Mouse (Mus musculus) megakaryocyte, embryonic 14.5 days (primary cell): ENCODE measurements around the gene St6galnac6. TPM values are rescaled to one million over a fixed set of nuclear protein-coding genes. Genes with fewer than 3 reads are reported as not detected.

Source experiments
- H3K27me3 ChIP-seq: replicated peaks from 2 replicates; pipeline ENCODE3; 2012; ENCODE audit warnings: inconsistent platforms
- H3K36me3 ChIP-seq: replicated peaks from 2 replicates; pipeline ENCODE3; 2012; ENCODE audit warnings: low read length, inconsistent platforms, mixed read lengths
- H3K4me1 ChIP-seq: 2 replicates; pipeline ENCODE4 v1.6.1; 2012; ENCODE audit warnings: inconsistent platforms
- H3K4me3 ChIP-seq: replicated peaks from 2 replicates; pipeline ENCODE3; 2012; ENCODE audit warnings: moderate library complexity, mild to moderate bottlenecking, inconsistent platforms
- H3K9me3 ChIP-seq: 2 replicates; pipeline ENCODE4 v1.6.1; 2012; ENCODE audit warnings: inconsistent platforms
- FLI1 ChIP-seq: IDR thresholded peaks from 2 replicates; pipeline ENCODE4 v1.6.1; 2012; ENCODE audit warnings: low read length, inconsistent platforms, mixed read lengths
- GATA1 ChIP-seq: IDR thresholded peaks from 3 replicates; pipeline ENCODE4 v1.6.1; 2012; ENCODE audit warnings: mixed read lengths, low read length, inconsistent platforms, borderline replicate concordance
- polyA plus RNA-seq: library from polyadenylated mRNA; stranded (reverse); fragments of >175 nt; gene quantifications from 2 replicates; pipeline ENCODE4 v1.2.3, GENCODE M21; 2012; ENCODE audit warnings: low replicate concordance; ENCODE audit not compliant: insufficient read depth

The St6galnac6 gene
- polyA plus RNA-seq, 1 experiment: 36.4 TPM

- peaks cover 68% of the 10 kb centered on the region for H3K36me3 ChIP-seq
- no peak overlapping the region for H3K4me3 ChIP-seq
- peaks cover 39% of the 10 kb centered on the region for H3K4me1 ChIP-seq
- TF ChIP-seq GATA1 (no peak), FLI1 (no peak)
- H3K27me3 ChIP-seq: no peaks in the 10 kb centered on the region
- H3K9me3 ChIP-seq: no peaks in the 10 kb centered on the region
These were observed 1.0 kb upstream of the St6galnac6 start for GRCm38 (mm10) chr2:32598506-32598905.

- H3K9me3 ChIP-seq: no peaks in the 10 kb centered on the region
- H3K36me3 ChIP-seq: peaks cover 37% of the 10 kb centered on the region
- no peak overlapping the region for H3K4me3 ChIP-seq
- H3K4me1 ChIP-seq: peaks cover 57% of the 10 kb centered on the region
- no peaks in the 10 kb centered on the region for H3K27me3 ChIP-seq
- TF ChIP-seq FLI1 (no peak), GATA1 (no peak)
These were observed 2.0 kb downstream of the St6galnac6 start for GRCm38 (mm10) chr2:32601417-32602065.

- H3K4me1 ChIP-seq: peaks cover 65% of the 10 kb centered on the region
- H3K9me3 ChIP-seq: no peaks in the 10 kb centered on the region
- H3K36me3 ChIP-seq: peaks cover 26% of the 10 kb centered on the region
- no peaks in the 10 kb centered on the region for H3K27me3 ChIP-seq
- peak overlapping the region; percentile 89 for H3K4me3 ChIP-seq
- TF ChIP-seq GATA1 (no peak), FLI1 (no peak)
These were observed 3.1 kb downstream of the St6galnac6 start for GRCm38 (mm10) chr2:32602600-32603054.

- Histone ChIP-seq H3K4me3 (peak overlapping the region; percentile 42), H3K27me3 (no peaks in the 10 kb centered on the region), H3K9me3 (no peaks in the 10 kb centered on the region), H3K36me3 (peaks cover 10% of the 10 kb centered on the region), H3K4me1 (peaks cover 80% of the 10 kb centered on the region)
- TF ChIP-seq GATA1 (no peak), FLI1 (no peak)
These were observed 5.1 kb downstream of the St6galnac6 start for GRCm38 (mm10) chr2:32604631-32605030.

- Histone ChIP-seq H3K36me3 (peaks cover 18% of the 10 kb centered on the region), H3K4me3 (peak overlapping the region; percentile 92), H3K4me1 (peaks cover 82% of the 10 kb centered on the region), H3K27me3 (no peaks in the 10 kb centered on the region), H3K9me3 (no peaks in the 10 kb centered on the region)
- TF ChIP-seq FLI1 (no peak), GATA1 (no peak)
These were observed 6.9 kb downstream of the St6galnac6 start for GRCm38 (mm10) chr2:32606161-32607142.

- H3K36me3 ChIP-seq: peaks cover 27% of the 10 kb centered on the region
- peak overlapping the region; percentile 92 for H3K4me3 ChIP-seq
- TF ChIP-seq FLI1: no peak
- TF ChIP-seq GATA1: no peak
- H3K4me1 ChIP-seq: peaks cover 80% of the 10 kb centered on the region
- H3K27me3 ChIP-seq: no peaks in the 10 kb centered on the region
- H3K9me3 ChIP-seq: no peaks in the 10 kb centered on the region
These were observed 7.9 kb downstream of the St6galnac6 start for GRCm38 (mm10) chr2:32607262-32607947.

- Histone ChIP-seq H3K27me3 (no peaks in the 10 kb centered on the region), H3K4me1 (peaks cover 79% of the 10 kb centered on the region), H3K36me3 (peaks cover 36% of the 10 kb centered on the region), H3K4me3 (peak overlapping the region; percentile 92), H3K9me3 (no peaks in the 10 kb centered on the region)
- no peak for TF ChIP-seq FLI1
- TF ChIP-seq GATA1: no peak
These were observed 8.8 kb downstream of the St6galnac6 start for GRCm38 (mm10) chr2:32608141-32608777.

- TF ChIP-seq FLI1 (no peak), GATA1 (no peak)
- Histone ChIP-seq H3K9me3 (no peaks in the 10 kb centered on the region), H3K4me3 (peak overlapping the region; percentile 92)
These were observed 9.4 kb downstream of the St6galnac6 start for GRCm38 (mm10) chr2:32608778-32609435.

GRCm38 (mm10) chr2:32610610-32611229, 11.2 kb downstream of the St6galnac6 start:
- no peaks in the 10 kb centered on the region for H3K9me3 ChIP-seq
- no peak for TF ChIP-seq FLI1
- no peak for TF ChIP-seq GATA1
- no peaks in the 10 kb centered on the region for H3K27me3 ChIP-seq
- peaks cover 58% of the 10 kb centered on the region for H3K36me3 ChIP-seq
- peak overlapping the region; percentile 87 for H3K4me3 ChIP-seq
- H3K4me1 ChIP-seq: peaks cover 66% of the 10 kb centered on the region

More at GRCm38 (mm10) chr2:32608778-32609435, 9.4 kb downstream of the St6galnac6 start:
- H3K27me3 ChIP-seq: no peaks in the 10 kb centered on the region
- H3K4me1 ChIP-seq: peaks cover 79% of the 10 kb centered on the region
- H3K36me3 ChIP-seq: peaks cover 42% of the 10 kb centered on the region
